Mouse (Mus musculus) brain, embryonic 18.5 days (tissue): ENCODE measurements around the gene Mapkapk2.

Experiments
- DNase-seq: peaks from one replicate; pipeline ENCODE4 v3.0.0-alpha.2; 2012; ENCODE audit warnings: low read depth, low spot score

Gene Mapkapk2

DNA sequence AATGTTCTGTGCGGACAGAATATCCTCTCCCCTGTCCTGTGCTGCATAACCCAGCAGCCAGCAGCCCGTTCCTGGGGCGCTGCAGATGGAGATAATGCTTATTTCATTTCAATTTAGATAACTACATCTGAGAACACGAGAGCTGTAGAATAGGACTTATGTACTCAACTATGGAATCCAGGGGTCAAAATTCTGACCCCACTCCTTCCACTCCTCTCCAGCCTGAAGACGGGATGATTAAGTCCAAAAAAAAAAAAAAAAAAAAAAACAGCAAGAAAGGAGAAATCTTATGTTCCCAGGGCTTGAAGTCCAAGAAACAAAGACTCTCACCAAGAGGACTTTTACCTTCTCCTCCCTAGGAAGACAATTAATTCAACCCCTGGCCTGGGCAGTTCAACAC lies 14.5 kb downstream of the Mapkapk2 start:
- DNase-seq, result no peak

DNA sequence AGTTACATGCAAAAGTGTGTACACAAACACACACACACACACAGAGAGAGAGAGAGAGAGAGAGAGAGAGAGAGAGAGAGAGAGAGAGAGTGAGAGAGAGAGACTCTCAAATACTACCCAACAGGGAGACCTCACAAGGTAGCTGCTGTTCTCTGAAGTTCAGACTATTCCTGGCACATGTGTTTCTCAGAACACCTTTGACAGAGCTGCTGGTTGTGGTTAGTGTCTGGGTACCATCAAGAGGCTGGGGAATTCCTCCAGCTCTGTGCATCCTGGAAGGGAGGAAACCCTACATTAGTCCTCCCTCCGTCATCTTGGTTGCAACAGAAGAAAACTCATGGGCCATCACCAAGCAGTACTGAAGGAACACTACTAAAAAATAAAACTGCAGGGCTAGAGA lies 16.9 kb downstream of the Mapkapk2 start:
- no peak for DNase-seq

DNA sequence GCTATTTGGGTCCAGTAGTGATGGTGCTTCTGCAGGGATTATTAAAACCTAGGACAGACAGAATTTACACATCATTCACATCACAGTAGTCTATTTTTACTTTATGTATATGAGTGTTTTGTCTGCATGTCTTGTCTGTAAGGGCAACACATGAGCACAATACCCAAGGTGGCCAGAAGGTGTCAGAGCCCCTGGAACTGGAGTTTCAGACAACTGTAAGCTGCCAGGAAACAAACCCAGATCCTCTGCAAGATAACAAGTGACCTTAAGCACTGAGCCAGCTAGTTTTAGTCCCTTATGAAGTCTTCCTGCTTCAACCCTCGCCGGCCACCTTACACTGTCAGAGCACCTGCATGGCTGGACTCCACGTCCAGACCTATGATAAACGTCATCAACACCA lies 17.9 kb downstream of the Mapkapk2 start:
- DNase-seq, result no peak

DNA sequence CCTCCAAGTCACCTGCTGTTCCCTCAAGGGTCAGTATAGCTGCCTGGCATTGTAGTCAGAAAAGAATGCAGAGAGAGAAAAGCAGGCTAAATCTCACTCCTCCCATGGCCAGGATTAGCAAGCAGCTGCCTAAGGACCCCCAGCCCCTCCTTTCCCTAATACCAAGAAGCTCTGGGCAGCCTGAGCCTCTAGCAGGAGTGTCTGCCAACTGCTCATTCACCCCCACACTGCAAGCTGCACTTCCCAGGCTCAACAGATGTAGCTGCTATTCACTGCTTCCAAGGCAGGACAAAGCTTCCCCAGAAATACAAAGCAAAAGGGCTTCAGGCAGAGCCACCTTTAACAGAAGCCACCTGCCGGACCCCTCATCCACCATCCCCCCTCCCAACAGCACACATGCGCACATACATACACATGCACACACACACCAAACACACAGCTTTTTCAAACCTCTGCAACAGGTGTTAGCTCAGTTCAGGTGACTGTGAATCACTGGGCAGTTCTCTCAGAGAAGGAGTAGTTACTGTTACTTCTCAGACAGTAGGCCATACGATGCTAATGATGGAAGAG lies 18.8 kb downstream of the Mapkapk2 start:
- DNase-seq, result peak; percentile 58

DNA sequence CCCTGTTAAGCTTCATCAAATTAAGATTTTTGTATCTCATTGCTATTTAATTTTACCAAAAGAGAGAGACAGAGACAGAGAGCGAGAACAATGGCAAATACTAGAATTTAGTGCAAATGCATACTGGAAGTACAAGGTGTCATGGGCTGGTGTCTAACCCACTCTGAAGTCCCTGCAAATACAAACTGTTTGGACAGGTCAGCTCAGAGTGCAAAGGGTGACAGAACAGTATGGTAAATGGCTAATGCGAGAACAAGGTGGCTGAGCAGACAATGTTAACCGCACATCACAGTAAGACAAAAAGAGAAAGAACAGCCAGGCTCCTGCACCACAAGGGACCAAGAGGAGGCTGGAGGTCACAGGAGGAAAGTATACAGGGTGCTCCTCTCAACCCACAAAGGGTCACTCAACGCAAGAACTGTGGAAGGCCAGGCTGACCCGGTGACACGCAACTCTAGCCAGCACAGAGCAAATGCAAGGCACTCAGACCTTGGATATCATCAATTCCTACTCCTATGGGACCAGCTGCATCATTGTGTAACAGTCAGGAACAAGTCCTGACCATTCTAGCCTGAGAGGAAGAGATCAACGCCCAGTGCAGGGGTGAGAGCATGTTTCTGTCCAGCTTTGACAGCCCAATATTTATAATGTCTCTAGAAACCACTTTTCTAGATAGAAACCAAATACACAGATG lies 22.4 kb downstream of the Mapkapk2 start:
- no peak for DNase-seq

DNA sequence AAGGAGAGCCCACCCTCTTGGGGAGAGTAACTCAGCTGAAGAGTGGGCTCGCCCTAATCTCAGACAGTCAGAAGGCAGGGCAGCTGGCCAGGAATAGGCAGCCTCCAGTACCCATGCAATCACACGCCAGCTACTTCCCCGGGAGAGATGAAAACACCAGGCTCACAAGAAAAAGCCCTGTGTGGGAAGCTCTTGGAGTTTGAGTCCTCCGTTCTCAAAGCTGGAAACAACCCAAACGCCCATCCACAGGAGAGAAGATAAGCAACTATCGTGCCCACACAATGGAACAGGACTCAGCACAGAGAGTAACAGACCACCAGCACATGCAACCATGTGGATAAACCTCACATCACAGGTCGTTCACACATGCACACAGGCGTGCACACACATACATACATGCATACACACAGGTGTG lies 23.1 kb downstream of the Mapkapk2 start:
- no peak for DNase-seq

GRCm38 (mm10) chr1:131072376-131072990 lies 25.1 kb downstream of the Mapkapk2 start:
- no peak for DNase-seq

DNA sequence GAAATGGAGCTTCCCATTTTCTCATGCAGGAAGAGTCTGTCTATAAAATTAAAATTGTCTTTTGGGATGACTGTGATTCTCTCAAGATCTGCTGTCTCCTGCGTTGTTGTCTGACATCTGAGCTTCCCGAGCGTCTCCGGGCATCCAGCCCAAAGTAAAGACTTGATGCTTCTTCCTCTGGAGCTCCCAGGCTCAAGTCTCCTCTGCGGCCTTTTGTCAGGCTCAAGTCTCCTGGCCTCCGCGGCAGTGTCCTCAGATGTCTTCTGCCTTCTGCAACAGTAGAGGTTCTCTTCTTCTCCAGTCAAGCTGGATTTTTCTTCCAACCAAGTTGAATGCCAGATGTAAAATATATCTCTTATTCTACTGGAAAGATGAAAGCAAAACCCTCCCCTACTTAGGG lies 28.6 kb downstream of the Mapkapk2 start:
- no peak for DNase-seq

DNA sequence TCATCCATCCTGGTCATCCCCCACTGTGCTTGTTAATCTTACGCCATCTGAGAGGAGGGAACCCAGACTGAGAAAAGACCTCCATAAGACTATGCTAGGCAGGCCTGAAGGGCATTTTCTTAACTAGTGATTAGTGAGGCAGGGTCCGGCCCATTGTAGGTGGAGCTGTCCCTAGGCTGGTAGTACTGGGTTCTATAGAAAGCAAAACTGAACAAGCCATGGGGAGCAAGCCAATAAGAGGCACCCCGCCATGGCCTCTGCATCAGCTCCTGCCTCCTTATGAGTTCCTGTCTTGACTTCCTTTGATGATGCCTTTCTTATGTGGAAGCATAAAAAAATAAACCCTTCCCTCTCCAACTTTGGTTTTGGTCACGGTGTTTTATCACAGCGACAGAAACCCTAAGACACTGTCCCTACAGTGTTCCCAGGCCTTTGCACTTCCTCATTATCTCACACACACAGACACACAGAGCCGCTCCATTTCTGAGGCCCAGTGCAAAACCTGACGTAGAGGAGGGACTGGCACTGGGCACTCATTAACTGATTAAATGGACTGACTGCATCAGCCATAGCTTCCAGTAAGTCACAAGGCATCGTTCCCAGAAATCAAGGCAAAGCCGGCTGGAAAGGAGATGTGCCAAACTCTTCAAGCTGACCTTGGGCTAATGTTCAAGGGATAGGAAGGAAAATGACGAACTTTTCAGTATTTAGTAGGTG lies 29.5 kb downstream of the Mapkapk2 start:
- no peak for DNase-seq

DNA sequence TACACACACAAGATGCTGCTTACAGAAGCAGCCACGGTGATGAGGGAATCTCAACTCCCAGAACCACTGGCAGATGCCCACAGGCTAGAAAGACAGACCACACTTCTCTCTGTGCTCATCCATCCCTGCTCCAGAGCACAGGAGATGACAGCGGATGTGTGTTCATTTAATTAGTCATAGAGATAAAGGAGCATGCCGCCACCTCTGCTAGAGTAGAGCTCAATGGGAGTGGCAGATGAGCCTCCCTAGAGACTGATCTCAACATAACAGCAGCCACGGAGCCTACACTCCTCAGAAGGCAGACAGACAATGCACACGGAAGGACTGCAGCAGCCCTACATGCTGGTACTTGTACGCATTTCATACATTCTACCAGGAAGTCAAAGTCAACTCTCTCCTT lies 33.4 kb downstream of the Mapkapk2 start:
- DNase-seq, result no peak

- DNase-seq, result no peak
Measured at GRCm38 (mm10) chr1:131062821-131063220, 34.8 kb downstream of the Mapkapk2 start.

DNA sequence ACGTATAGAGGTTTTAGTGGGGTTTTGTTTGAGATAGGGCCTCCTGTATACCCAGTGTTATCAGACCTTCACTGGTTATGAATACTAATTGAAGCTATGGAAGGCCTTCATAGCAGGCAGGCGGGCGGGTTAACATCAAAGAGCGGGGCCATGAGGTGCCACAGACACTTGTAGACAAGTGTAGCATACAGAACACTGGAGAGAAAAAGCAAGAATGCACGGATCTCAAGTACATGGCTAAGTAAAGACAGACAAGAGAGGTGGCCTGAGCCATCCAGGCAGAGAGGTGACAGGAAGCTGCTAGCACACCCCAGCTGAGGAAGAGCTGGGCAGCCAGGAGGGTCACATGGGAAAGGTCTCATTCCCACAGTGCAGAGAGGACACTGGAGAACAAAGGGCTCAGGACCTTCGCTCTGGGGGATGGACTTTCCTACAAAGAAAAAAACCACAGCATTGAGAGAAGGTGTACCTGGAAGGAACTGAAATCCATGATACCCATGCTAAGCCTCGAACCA lies 35.8 kb downstream of the Mapkapk2 start:
- no peak for DNase-seq

DNA sequence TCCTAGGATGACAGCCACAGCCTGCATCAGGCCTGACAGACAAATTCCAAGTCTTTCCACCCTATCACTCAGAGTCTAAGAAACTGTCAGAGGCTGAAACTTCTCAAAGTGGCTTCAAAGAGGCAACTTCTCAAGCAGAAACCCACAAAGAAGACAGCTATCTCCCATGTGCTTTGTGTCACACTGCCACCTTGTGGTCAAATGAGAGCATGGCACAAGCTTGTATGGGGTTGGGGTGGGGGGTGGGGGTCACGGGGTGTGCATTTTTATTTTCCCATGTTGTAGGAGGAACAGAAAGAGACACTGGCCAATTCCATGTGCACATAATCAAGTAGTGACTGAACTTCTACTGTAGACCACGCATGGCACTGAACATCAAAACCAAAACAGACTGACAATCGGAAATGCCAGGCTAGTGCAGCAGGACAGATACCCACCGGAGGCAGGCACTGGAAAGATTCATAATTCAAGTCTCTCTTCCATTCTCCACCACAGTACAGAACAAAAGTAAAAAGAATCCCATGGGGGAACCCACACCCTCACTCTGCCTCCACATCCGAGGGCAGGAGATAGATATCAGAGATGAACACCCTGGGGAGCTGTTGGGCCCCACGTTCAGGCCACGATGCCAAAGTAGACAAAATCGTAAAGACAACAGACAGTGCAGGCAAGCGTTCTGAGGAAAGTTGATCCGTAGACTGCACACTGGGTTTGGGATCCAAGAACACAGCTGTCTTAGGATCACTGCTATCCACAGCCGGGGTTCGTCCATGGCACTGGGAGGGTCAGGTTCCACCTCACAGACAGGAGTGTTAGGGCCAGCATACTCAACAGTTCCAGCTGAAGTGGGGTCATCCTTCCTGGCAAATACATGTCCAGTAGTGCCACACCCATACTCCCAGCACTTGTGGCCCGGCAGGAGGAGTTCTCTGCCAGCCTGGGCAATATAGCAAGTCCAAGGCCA lies 37.1 kb downstream of the Mapkapk2 start:
- DNase-seq, result no peak

GRCm38 (mm10) chr1:131059841-131060240 lies 37.8 kb downstream of the Mapkapk2 start:
- DNase-seq, result no peak

- DNase-seq, result no peak
Measured at GRCm38 (mm10) chr1:131059411-131059810, 38.2 kb downstream of the Mapkapk2 start.

DNA sequence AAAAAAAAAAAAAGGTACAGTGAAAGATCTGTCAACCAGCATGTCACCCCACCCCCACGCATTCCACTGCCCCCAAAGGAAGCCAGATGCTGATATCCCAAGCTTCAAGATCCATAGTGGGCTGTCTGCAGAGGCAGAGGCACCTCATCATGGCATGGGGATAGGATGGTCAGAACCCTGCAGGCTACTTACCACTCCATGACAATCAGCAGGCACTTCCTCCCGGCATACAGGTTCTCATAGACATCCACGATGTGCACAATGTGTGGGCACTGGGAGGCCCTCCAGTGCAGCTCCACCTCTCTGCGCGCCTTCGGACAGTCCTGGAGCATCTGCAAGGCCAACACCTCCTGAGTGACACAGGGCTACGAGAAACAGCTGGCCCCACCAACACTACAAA lies 39.2 kb downstream of the Mapkapk2 start:
- no peak for DNase-seq

GRCm38 (mm10) chr1:131054251-131054650 lies 43.4 kb downstream of the Mapkapk2 start:
- DNase-seq, result no peak

DNA sequence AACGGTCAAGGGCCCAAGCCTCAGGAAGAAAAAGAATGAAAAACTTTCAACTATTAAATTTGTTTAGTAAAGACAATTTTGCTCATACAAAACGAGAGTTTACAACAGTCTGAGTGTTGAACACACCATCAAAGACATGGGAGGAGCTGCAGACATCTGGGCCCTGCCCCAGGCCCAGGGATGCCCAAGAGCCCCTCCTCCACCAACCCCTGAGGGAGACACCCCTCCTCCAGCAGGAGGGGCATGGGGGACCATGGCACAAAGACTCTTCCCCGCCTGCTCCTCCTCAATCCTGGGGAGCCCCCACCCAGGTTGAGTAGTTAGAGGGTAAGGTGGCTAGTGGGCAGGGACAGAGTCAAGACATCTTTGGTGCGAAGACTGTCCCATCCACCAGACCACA lies 44.0 kb downstream of the Mapkapk2 start:
- DNase-seq, result no peak

GRCm38 (mm10) chr1:131053239-131053638 lies 44.4 kb downstream of the Mapkapk2 start:
- peak; percentile 68 for DNase-seq

- DNase-seq, result no peak
Measured at GRCm38 (mm10) chr1:131051073-131051472, 46.6 kb downstream of the Mapkapk2 start.

DNA sequence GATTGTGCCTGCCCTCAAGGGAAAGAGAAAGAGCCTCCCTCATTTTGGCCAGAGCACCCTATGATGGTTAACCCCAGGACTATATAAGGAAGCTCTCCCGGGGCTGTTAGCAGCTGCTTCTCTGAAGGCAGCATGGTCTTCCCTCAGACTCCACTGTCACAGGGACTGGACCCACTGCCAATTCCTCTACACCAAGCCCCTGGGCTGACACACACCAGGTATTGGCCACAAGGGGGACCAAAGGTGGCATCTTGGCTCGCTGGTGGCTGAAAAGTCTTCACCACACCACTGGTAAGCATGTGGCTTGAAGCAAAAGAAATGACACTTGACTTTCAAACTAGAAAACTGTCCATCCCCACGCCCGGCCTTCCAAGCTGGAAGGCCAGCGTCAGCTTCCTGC lies 47.0 kb downstream of the Mapkapk2 start:
- DNase-seq, result no peak
